Mouse (Mus musculus) kidney, postnatal 25 days (tissue): ENCODE results near the gene Tmprss11g.

Source experiments
- DNase-seq, 2 experiments: peaks; one replicate each; pipeline ENCODE4 v3.0.0; 2021; ENCODE audit warnings: mixed read lengths in 2 of 2

Tmprss11g gene

DNA sequence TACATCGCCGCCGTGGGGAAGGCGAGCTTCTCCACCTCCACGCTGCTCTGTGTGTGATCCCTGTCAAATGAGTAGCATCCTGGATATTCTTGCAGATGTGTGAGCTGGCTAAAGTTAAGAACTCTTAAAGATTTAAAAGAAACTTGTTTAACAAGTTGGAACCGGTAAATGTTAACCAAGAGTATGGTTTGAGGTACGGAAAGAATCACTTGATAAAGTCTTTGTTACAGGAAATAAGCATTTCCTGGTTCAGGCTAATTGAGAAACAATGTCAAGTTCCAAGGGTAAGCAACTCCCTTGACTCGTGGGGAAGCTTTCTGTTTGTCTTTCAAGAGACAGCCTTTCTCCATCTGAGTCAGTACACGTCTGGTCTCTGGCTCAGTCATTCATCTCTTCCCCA lies at the start of gene Tmprss11g:
Tmprss11g (minus strand) TSS at position 101 of the 400 bp plus-strand sequence.
- DNase-seq, result no peak

DNA sequence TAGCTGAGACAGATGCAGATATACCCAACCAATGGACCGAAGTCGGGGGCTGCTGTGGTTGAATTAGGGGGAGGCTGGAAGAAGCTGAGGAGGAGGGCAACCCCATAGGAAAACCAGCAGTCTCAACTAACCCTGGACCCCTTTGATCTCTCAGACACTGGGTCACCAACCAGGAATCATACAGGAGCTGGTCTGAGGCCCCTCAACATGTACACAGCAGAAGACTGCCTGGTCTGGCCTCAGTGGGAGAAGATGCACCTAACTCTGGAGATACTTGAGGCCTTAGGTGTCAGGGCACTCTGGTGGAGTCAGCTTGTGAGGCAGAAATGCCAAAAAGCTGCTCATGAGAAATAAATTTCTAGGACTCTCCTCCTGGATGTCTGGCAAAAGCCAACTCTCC lies 28.3 kb upstream of the Tmprss11g start:
- DNase-seq, result no peak

DNA sequence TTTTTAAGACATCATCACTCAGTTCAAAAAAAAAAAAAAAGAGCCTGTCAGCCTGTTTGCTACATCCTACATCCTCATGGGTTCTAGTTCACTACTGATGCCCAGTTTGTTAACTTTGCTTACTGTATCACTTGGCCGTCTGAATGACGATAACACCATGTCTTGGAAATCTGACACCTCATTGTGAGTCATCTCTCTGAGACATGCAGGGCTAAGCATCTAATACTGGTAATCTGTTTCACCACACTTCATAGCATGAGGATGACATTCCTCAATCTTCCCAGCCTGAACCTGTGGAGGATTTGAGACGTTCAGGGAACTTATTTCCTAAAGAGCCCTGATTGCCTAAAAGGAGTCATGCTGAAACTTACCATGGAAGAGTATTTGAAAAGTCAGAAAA lies 22.2 kb upstream of the Tmprss11g start:
- DNase-seq, result no peak

DNA sequence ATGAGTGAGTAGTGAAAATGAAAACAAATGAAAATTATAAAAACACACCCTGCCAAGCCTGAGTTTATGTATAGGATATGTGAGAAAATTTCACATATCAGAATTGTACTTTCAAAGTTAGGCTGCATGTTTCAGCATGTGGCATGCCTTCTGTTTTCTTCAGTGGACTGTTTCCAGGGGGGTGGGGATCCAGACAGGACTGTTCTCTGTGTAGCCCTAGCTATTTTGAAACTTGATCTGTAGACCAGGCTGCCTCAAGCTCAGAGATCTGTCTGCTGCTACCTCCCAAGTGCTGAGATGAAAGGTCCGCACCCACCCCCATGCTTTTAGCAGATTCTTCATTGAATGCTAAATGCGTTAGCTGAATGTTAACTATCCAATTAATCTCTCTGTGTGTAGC lies 10.3 kb upstream of the Tmprss11g start:
- DNase-seq, result no peak

DNA sequence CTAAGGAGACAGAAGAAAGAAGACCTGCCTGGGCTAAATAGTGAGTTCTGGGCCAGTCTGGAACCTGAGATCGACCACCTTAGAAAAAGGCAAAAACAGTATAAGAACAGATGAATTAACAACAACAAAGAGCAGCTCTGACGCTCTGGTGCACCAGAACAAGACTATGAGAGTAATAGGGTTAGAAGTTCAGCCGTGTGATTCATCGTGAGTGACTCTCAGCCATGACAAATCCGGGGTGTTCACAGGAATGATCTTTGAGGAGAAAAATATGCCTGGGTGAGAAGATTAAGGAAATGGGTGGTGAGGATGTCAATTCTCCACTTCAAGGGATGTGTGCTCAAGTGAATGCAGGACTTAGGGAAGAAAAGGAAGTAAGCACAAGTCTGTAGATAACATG lies 6.9 kb downstream of the Tmprss11g start:
- no peak for DNase-seq

DNA sequence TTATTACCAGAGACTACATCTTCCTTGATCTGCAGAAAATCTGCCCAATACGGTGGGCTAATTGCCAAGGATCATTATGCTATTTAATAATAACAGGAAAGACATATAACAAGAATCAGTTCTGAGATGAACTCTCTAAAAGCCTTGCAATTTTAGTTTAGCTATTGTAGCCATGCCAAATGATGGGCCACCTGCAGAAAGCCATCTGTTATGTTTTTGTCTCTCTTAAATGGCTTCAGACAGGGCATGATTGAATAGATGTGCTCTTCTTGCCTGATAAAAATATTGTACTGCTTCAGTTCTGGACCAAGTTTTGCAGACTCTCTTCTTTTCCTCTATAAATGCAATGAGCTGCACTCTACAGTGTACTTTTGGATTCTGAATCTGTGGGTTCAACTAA lies 24.9 kb downstream of the Tmprss11g start:
- no peak for DNase-seq

DNA sequence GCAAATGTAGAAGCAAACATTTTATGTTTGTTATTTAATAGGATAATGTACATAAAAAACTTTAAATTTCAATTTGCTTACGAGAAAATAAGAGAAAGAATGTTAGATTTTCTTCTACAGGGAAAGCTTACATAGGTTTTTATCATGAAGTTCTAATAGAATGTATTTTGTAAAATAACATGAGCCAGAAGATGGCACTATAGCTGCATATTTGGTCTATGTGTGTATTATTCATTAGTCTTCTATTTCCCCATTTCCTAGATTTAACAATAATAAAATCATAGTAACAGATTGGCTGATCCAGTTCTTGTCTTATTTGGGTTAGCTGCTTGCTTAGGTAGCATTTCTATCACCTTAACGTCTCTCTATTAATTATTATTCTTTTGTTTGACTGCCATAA lies 35.8 kb downstream of the Tmprss11g start:
- DNase-seq, result no peak

DNA sequence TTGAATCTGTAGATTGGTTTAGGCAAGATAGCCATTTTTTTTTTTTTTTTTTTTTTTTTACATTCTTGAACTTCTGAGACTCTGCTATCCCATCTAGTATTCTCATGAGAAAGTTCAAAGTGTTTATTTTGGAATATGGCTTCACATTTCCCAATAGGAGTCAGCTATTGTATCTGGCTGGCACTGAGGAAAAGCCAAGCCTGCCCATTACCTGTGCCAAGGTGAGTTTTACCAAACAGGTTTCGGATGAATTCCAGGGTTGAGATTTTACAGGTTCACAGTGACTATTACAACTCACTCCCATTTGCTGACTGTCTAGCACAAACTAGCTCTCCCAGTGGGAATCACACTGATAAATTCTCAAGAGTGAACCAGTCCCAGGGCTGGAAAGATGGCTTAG lies 36.4 kb downstream of the Tmprss11g start:
- DNase-seq, result no peak

DNA sequence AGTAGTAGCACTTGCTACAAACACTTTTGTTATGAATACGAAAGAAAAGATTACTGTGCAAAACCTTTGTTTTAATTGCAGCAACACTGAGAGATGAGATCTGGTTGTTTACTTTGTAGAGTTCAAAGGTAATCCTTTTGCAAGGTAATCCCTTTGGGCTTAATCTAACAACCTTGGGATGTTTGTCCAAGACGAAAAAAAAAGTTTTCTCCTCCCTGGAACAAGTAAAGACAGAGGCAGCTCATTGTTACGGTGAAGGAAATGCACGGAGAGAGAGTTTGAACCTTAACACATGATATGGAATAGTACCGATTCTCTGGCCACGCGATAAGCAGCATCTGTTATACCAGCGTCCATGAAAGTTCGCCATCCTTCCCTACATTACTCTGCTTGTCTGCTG lies 44.5 kb downstream of the Tmprss11g start:
- no peak for DNase-seq

DNA sequence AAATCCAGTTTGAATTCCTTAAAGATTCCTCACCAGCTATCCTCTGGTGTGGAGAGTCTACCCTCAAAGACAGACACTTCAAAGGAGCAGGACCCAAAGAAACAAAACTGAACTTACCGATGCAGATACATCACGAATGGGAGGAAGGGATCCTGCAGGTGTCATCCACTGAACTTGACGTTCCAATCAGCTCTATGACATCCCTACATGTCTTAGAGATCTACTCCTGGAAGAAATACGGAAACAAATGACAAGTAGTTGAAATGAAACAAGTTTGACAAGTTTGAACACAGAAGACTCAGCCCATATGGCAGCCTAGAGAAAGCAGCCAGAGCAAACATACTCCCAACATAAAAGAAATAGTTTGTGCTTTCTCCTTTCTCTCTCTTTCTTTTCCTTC lies 49.5 kb downstream of the Tmprss11g start, which contains the start of gene Tmprss11a:
Tmprss11a (minus strand) TSS at position 101 of the 400 bp plus-strand sequence.
- no peak for DNase-seq

DNA sequence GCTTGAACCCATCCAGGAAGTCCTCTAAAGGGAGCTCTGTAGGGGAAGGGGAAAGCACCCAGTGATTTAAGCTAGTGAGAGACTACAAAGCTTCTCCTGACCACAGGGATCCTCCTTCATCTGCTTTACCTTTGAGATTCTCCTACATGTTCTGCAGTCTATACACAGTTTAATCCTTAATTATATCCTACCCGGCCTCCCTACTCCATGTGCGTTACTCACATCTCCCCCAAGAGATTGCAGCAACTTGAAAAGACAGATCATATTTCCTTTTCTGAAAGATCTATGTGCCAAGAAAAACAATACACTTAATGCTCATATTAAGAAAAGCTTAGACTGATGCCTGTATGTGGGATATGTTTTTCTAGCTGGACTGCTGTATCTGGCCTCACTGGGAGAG lies 79.1 kb downstream of the Tmprss11g start:
- no peak for DNase-seq

DNA sequence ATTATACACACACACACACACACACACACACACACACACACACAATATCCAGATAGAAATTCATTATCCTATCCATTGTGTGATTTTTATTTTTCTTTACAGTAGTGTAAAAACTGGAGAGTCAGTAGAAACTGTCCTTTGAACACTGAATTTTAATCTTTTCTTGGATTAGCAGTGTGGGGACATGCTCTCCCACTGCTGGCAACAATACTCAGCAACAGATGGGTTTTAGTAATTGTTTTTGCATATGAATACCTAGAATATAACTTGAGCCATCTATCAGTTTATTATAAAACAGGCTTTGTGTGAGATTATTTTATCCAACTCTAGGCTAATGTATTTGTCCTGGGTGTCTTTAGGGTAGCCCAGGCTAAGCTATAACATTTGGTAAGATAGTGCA lies 79.9 kb downstream of the Tmprss11g start:
- no peak for DNase-seq
